Mouse (Mus musculus) embryonic fibroblast, embryonic 13.5 days (primary cell): ENCODE results near the gene Unc5c.

Experiments
- CTCF ChIP-seq: IDR thresholded peaks from 2 replicates; pipeline ENCODE4 v1.5.1; 2011; ENCODE audit warnings: mild to moderate bottlenecking, control low read depth, low read length, moderate library complexity, borderline replicate concordance; ENCODE audit not compliant: insufficient read depth
- POLR2A ChIP-seq: IDR thresholded peaks from 2 replicates; pipeline ENCODE4 v1.6.1; 2011; ENCODE audit warnings: low read depth, mild to moderate bottlenecking, control low read depth, low read length, moderate library complexity

DNA sequence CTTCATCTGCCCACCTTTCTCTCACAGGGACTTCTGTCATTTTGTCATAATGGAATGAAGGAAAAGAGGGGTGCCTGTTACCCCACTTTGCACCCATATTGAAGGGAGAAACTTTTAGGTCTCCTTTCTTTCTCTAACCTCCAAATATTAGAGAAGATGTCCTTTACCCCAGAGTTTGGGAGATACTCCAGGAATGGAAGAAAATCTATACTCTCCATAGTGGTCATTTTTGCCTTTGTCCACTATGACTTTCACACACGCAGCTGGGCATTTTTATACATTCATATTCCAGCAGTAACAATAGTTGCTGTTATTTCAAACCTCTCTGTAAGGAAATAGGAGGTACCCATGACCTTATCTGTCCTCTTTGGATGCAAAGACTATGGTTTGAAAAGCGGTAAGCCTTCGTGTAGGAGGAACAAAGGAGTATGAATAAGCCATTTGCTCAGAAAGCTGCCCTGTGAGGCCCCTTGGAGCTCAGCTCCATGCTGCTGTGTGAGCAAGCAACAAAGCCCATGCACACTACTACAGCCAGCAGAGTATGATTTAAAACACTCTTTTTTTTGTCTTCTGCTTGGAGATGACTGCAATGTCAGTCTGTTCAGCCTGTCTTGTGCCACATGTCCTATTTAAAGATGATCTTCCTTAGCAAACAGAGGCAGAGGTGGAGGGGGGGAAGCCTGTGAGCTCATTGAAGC, 353.7 kb downstream of the Unc5c start:
- no peak for TF ChIP-seq CTCF
- TF ChIP-seq POLR2A, result no peak
